Comparison of ENCODE assay signal across 15 mouse cellular contexts in the genomic region with DNA sequence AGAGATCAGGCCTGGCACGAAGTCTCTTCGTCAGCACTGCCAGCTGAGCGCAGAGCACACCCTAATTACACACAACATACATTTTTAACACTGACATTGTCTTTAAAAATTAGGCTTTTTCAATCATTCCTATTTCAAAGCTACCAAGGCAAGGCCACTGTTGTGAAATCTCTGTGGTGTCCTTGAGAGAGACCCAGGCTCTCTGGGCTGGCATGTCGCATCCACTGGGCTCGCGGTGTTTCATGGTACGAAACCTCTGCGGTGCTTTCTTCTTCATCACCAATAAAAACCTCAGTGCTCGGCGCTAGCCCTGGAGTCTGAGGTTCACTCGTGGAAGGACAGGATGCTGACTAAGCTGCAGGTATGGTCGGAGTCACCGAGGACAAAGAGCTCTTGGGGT. TPM values are rescaled to one million over a fixed set of nuclear protein-coding genes. Genes with fewer than 3 reads are reported as not detected.
"Had no signal": no experiment of that assay in that cellular context is flagged by ENCODE, and none has a peak within 500 bp of the region (broad histone marks: within the 10 kb centered on the region; RNA-seq: fewer than 3 reads in every experiment).

No protein-coding gene starts in this region.

- DNase-seq: retina, postnatal 1 day; right cerebral cortex, adult 18-20 months; right cerebral cortex, postnatal 14 days; right cerebral cortex, postnatal 25 days; right cerebral cortex, postnatal 4 days; spleen, adult 18-20 months; thymus, adult 18-20 months; thymus, adult 2 months; thymus, postnatal 14 days; thymus, postnatal 25 days; thymus, postnatal 36 days; thymus, postnatal 4 days had no signal

RNA-seq across cellular contexts. Expression of a gene that starts 32.7 kb away (rescaled TPM):
- total RNA-seq: neutrophil, adult 5-6 weeks had no signal
- polyA plus RNA-seq: spleen, adult 2 months; thymus, postnatal 0 days had no signal
